Mouse (Mus musculus) heart, embryonic 11.5 days (tissue): ENCODE data around the gene Btf3. TPM values are rescaled to one million over a fixed set of nuclear protein-coding genes. Genes with fewer than 3 reads are reported as not detected.

Experiments used
- ATAC-seq: fragments of 200-750 bp; cut with Nextera tagmentation; replicated peaks from 2 replicates; pipeline ENCODE4 v1.8.0; 2017; ENCODE audit warnings: moderate library complexity; ENCODE audit not compliant: insufficient number of reproducible peaks, low FRiP score, low TSS enrichment
- H3K27ac ChIP-seq: fragments of 300-500 bp; sonication (generic); 2 replicates; pipeline ENCODE4 v1.5.1; 2014; ENCODE audit warnings: mild to moderate bottlenecking, low read depth, low read length
- H3K27me3 ChIP-seq: fragments of 300-500 bp; sonication (generic); 2 replicates; pipeline ENCODE4 v1.6.1; 2014; ENCODE audit warnings: mild to moderate bottlenecking, low read length, mixed read lengths; ENCODE audit not compliant: control insufficient read depth, insufficient read depth
- H3K36me3 ChIP-seq: fragments of 300-500 bp; sonication (generic); 2 replicates; pipeline ENCODE4 v1.6.1; 2014; ENCODE audit warnings: mild to moderate bottlenecking, low read length, moderate library complexity, mixed read lengths; ENCODE audit not compliant: control insufficient read depth, insufficient read depth
- H3K4me1 ChIP-seq: fragments of 300-500 bp; sonication (generic); 2 replicates; pipeline ENCODE4 v1.6.1; 2014; ENCODE audit warnings: low read length; ENCODE audit not compliant: control insufficient read depth, insufficient read depth
- H3K4me2 ChIP-seq: fragments of 300-500 bp; sonication (generic); 2 replicates; pipeline ENCODE4 v1.6.1; 2014; ENCODE audit warnings: mild to moderate bottlenecking, moderate library complexity
- H3K4me3 ChIP-seq: fragments of 300-500 bp; sonication (generic); 2 replicates; pipeline ENCODE4 v1.5.1; 2014; ENCODE audit warnings: low read depth, low read length
- H3K9ac ChIP-seq: fragments of 300-500 bp; sonication (generic); 2 replicates; pipeline ENCODE4 v1.6.1; 2014; ENCODE audit warnings: mild to moderate bottlenecking, low read depth, low read length, moderate library complexity
- H3K9me3 ChIP-seq: fragments of 300-500 bp; sonication (generic); replicated peaks from 2 replicates; pipeline ENCODE4 v1.6.1; 2016; ENCODE audit warnings: low read length; ENCODE audit not compliant: control insufficient read depth
- WGBS: fragments of 180-500 bp; shearing (Covaris S2); extraction: QIAGEN DNeasy Blood & Tissue Kit; methylation state at CpG from one replicate; pipeline ENCODE4 v1.1.7; 2014; ENCODE audit not compliant: insufficient replicate concordance; 5-methylcytosine and 5-hydroxymethylcytosine counted together
- polyA plus RNA-seq: library from polyadenylated mRNA; unstranded; fragments of >200 nt; fragmentation: Nextera tagmentation; extraction: Ambion mirVana; gene quantifications from 2 replicates; pipeline ENCODE4 v1.2.1, GENCODE M21; 2014

Gene Btf3
- polyA plus RNA-seq, 1 experiment from 2014 or later, result 573 TPM

DNA sequence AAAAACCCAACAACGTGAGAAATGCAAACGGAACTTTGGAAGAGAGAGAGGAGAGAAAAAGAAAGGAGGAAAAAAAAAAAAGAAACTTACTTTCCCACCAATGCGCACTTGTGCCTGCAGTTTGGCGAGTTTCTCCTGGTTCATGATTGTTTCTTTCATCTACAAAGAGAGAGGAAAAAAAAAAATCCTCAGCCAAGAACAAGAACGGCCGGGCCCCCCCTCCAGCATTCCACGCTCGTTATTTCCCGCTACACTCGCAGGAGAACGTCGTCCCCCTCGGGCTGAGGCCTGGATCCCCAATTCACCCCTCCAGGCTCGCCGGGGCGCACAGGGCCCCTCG is 696 bp downstream of the Btf3 start:
- no peaks in the 10 kb centered on the region for H3K27me3 ChIP-seq
- WGBS, result 2% methylated on average over 15 of the region's 17 CpGs
- peaks cover 10% of the 10 kb centered on the region for H3K4me1 ChIP-seq
- peak overlapping the region; percentile 99 for H3K9ac ChIP-seq
- H3K4me2 ChIP-seq, result peak overlapping the region; percentile 82
- no peak for ATAC-seq
- H3K4me3 ChIP-seq, result peak overlapping the region; percentile 100
- H3K27ac ChIP-seq, result peak overlapping the region; percentile 95
- no peaks in the 10 kb centered on the region for H3K9me3 ChIP-seq
- H3K36me3 ChIP-seq, result peaks cover 14% of the 10 kb centered on the region

- Histone ChIP-seq H3K4me2 (peak overlapping the region; percentile 82), H3K4me1 (peaks cover 10% of the 10 kb centered on the region), H3K9me3 (no peaks in the 10 kb centered on the region), H3K9ac (no peak overlapping the region), H3K4me3 (0 out of 2 replicates have a peak overlapping the region, but pooled peaks have one; percentile 18), H3K36me3 (peaks cover 20% of the 10 kb centered on the region), H3K27me3 (no peaks in the 10 kb centered on the region), H3K27ac (no peak overlapping the region)
- ATAC-seq, result no peak
- 65% methylated on average over 4 of the region's 4 CpGs for WGBS
Measured at GRCm38 (mm10) chr13:98315124-98315523, 1.7 kb downstream of the Btf3 start.

GRCm38 (mm10) chr13:98313631-98314030 is 3.2 kb downstream of the Btf3 start:
- no peak overlapping the region for H3K27ac ChIP-seq
- no peaks in the 10 kb centered on the region for H3K27me3 ChIP-seq
- H3K9ac ChIP-seq, result no peak overlapping the region
- H3K9me3 ChIP-seq, result no peaks in the 10 kb centered on the region
- no peak overlapping the region for H3K4me2 ChIP-seq
- peaks cover 10% of the 10 kb centered on the region for H3K4me1 ChIP-seq
- WGBS, result 70% methylated on average over 7 of the region's 7 CpGs
- H3K36me3 ChIP-seq, result peaks cover 23% of the 10 kb centered on the region
- H3K4me3 ChIP-seq, result no peak overlapping the region
- ATAC-seq, result no peak

GRCm38 (mm10) chr13:98311597-98311996 is 5.2 kb downstream of the Btf3 start:
- H3K27me3 ChIP-seq, result no peaks in the 10 kb centered on the region
- H3K4me3 ChIP-seq, result no peak overlapping the region
- no peak for ATAC-seq
- H3K9me3 ChIP-seq, result no peaks in the 10 kb centered on the region
- peaks cover 10% of the 10 kb centered on the region for H3K4me1 ChIP-seq
- no peak overlapping the region for H3K9ac ChIP-seq
- peaks cover 26% of the 10 kb centered on the region for H3K36me3 ChIP-seq
- 95% methylated on average over 5 of the region's 5 CpGs for WGBS
- no peak overlapping the region for H3K27ac ChIP-seq
- no peak overlapping the region for H3K4me2 ChIP-seq

- WGBS, result 84% methylated on average over 4 of the region's 4 CpGs
- Histone ChIP-seq H3K9me3 (no peaks in the 10 kb centered on the region), H3K27ac (no peak overlapping the region), H3K9ac (no peak overlapping the region), H3K27me3 (no peaks in the 10 kb centered on the region), H3K36me3 (peaks cover 26% of the 10 kb centered on the region), H3K4me1 (no peaks in the 10 kb centered on the region; the same call in 1 of the 2 replicates), H3K4me3 (no peak overlapping the region), H3K4me2 (no peak overlapping the region)
- no peak for ATAC-seq
Measured at GRCm38 (mm10) chr13:98308724-98309123, 8.1 kb downstream of the Btf3 start.

GRCm38 (mm10) chr13:98308004-98308403 is 8.8 kb downstream of the Btf3 start:
- 85% methylated on average over 5 of the region's 5 CpGs for WGBS
- Histone ChIP-seq H3K9ac (no peak overlapping the region), H3K36me3 (peaks cover 26% of the 10 kb centered on the region), H3K27me3 (no peaks in the 10 kb centered on the region), H3K4me2 (no peak overlapping the region), H3K27ac (no peak overlapping the region), H3K9me3 (no peaks in the 10 kb centered on the region), H3K4me3 (no peak overlapping the region), H3K4me1 (no peaks in the 10 kb centered on the region; the same call in 1 of the 2 replicates)
- no peak for ATAC-seq

DNA sequence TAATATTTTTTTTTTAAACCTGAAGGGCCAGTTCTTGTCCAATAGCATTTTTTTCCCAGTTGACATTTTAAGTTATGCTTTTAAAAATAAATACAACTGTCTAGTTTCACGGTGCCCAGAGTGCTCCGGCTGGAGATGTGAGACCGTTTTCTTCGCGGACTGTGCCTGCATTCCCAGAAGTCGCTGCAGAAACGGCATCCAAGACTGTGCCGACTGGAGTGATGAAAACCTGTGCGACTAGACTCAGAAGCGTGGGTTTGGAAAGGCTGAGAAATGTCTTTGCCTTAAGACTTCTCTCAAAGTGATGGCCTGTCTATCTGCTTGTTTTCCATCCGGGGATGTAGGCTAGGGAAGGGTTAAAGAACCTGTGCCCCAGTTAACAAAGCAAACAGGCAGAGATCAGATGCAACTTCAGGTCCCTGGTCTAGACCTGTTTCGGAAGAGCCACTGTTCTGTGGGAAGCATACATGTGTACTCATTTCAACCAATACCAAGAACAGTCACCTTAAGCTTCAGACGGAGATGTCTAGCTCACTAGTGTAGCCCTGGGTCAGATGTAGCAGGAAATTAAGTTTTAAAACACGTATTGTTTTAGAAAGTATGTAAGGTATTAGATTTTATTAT is 9.8 kb downstream of the Btf3 start:
- Histone ChIP-seq H3K9me3 (no peaks in the 10 kb centered on the region), H3K4me3 (no peak overlapping the region), H3K4me1 (no peaks in the 10 kb centered on the region; the same call in 1 of the 2 replicates), H3K27me3 (no peaks in the 10 kb centered on the region), H3K27ac (no peak overlapping the region), H3K36me3 (peaks cover 20% of the 10 kb centered on the region), H3K9ac (no peak overlapping the region), H3K4me2 (no peak overlapping the region; the same call in none of the 2 replicates)
- ATAC-seq, result no peak
- WGBS, result 45% methylated on average over 14 of the region's 14 CpGs

DNA sequence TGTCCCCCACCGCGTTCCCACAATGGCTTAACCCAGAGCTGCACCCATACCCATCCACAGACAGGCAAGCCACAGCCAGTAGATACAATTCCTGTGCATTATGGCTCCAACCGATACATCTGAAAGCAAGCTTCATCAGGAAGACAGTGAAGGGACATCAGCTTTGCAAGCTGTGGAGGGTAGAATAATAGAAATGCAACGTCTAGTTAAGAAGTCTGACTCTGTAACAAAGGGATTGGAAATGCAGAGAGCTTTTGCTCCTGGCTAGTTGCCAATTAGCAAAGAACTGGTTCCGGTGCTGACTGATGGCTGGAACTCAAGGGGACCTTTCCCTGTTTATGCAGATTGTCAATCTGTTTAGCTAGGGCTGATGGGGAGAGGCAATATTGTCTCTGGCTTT is 10.4 kb downstream of the Btf3 start:
- Histone ChIP-seq H3K36me3 (peaks cover 15% of the 10 kb centered on the region), H3K4me3 (no peak overlapping the region), H3K9ac (no peak overlapping the region), H3K4me2 (no peak overlapping the region; the same call in 1 of the 2 replicates), H3K27ac (no peak overlapping the region), H3K9me3 (no peaks in the 10 kb centered on the region), H3K4me1 (no peaks in the 10 kb centered on the region; the same call in 1 of the 2 replicates), H3K27me3 (no peaks in the 10 kb centered on the region)
- WGBS, result 40% methylated on average over 5 of the region's 5 CpGs
- no peak for ATAC-seq

- H3K4me1 ChIP-seq, result no peaks in the 10 kb centered on the region; the same call in 1 of the 2 replicates
- H3K36me3 ChIP-seq, result peaks cover 7% of the 10 kb centered on the region
- no peak for ATAC-seq
- H3K9me3 ChIP-seq, result no peaks in the 10 kb centered on the region
- 89% methylated on average over 9 of the region's 9 CpGs for whole genome bisulfite sequencing
- no peaks in the 10 kb centered on the region for H3K27me3 ChIP-seq
- no peak overlapping the region for H3K4me3 ChIP-seq
- H3K4me2 ChIP-seq, result no peak overlapping the region
- H3K9ac ChIP-seq, result no peak overlapping the region
- no peak overlapping the region for H3K27ac ChIP-seq
Measured at GRCm38 (mm10) chr13:98305257-98305656, 11.5 kb downstream of the Btf3 start.
